ENCODE assay signal across 21 mouse cellular contexts in genomic region chr11:67801169-67801568, GRCm38 (mm10). TPM values are rescaled to one million over a fixed set of nuclear protein-coding genes. Genes with fewer than 3 reads are reported as not detected.
"Had no signal": no experiment of that assay in that cellular context is flagged by ENCODE, and none has a peak within 500 bp of the region (broad histone marks: within the 10 kb centered on the region; RNA-seq: fewer than 3 reads in every experiment).

No protein-coding gene starts in this region.

- H3K36me3 ChIP-seq: limb, embryonic 15.5 days; liver, embryonic 12.5 days; midbrain, embryonic 10.5 days; neural tube, embryonic 13.5 days had no signal

- H3K9ac ChIP-seq: limb, embryonic 15.5 days; liver, embryonic 12.5 days; lung, embryonic 14.5 days; neural tube, embryonic 13.5 days had no signal

- DNase-seq: kidney, postnatal 14 days; lung, embryonic 14.5 days; lung, postnatal 10 days; lung, postnatal 4 days; midbrain, embryonic 14.5 days; retina, postnatal 1 day; right cerebral cortex, postnatal 14 days; thymus, postnatal 36 days had no signal

- H3K27ac ChIP-seq: limb, embryonic 15.5 days; liver, embryonic 12.5 days; midbrain, embryonic 10.5 days; neural tube, embryonic 13.5 days had no signal

- H3K4me2 ChIP-seq: limb, embryonic 15.5 days; liver, embryonic 12.5 days; lung, embryonic 14.5 days; neural tube, embryonic 13.5 days had no signal

- H3K9me3 ChIP-seq: limb, embryonic 15.5 days; liver, embryonic 12.5 days; midbrain, embryonic 10.5 days; neural tube, embryonic 13.5 days had no signal

- ATAC-seq: liver, embryonic 12.5 days had no signal

- H3K4me3 ChIP-seq: limb, embryonic 15.5 days; liver, embryonic 12.5 days; midbrain, embryonic 10.5 days; neural tube, embryonic 13.5 days had no signal

- H3K27me3 ChIP-seq: limb, embryonic 15.5 days; liver, embryonic 12.5 days; neural tube, embryonic 13.5 days had no signal

- H3K4me1 ChIP-seq: liver, embryonic 12.5 days; midbrain, embryonic 10.5 days; neural tube, embryonic 13.5 days had no signal

RNA-seq across cellular contexts. Expression of gene Dhrs7c, which starts 3.2 kb away (rescaled TPM):
- total RNA-seq: layer of hippocampus, adult 8-10 months; left cerebral cortex, adult 18-20 months; megakaryocyte, adult 5-6 weeks had no signal
- polyA plus RNA-seq: limb, embryonic 11.5 days; liver, embryonic 12.5 days; lung, embryonic 14.5 days; midbrain, embryonic 10.5 days; midbrain, embryonic 14.5 days; neural tube, embryonic 13.5 days; small intestine, adult 2 months had no signal

RNA-seq across cellular contexts. Expression of gene Gsg1l2, which starts 26.8 kb away (rescaled TPM):
- total RNA-seq: layer of hippocampus, adult 8-10 months; layer of hippocampus, postnatal 14 days; left cerebral cortex, adult 18-20 months; left cerebral cortex, postnatal 25 days; megakaryocyte, adult 5-6 weeks had no signal
- polyA plus RNA-seq: limb, embryonic 11.5 days; limb, embryonic 15.5 days; liver, embryonic 12.5 days; liver, embryonic 16.5 days; lung, embryonic 14.5 days; midbrain, embryonic 10.5 days; midbrain, embryonic 14.5 days; neural tube, embryonic 13.5 days; thymus, postnatal 0 days had no signal

RNA-seq across cellular contexts. Expression of gene Glp2r, which starts 30.2 kb away (rescaled TPM):
- polyA plus RNA-seq: midbrain, embryonic 10.5 days had no signal
